Mouse (Mus musculus): ENCODE measurements around the gene Cited4. TPM values are rescaled to one million over a fixed set of nuclear protein-coding genes. Genes with fewer than 3 reads are reported as not detected.

Gene Cited4
- polyA plus RNA-seq, 1 experiment from 2014 or later, result 2.1 TPM

- ATAC-seq (ENCODE audit: borderline replicate concordance, extremely low read depth, low FRiP score, low TSS enrichment), result no peak
- no peak overlapping the region for H3K4me2 ChIP-seq
- no peaks in the 10 kb centered on the region for H3K36me3 ChIP-seq
- H3K4me1 ChIP-seq, result no peaks in the 10 kb centered on the region
- H3K4me3 ChIP-seq, result no peak overlapping the region
- H3K27me3 ChIP-seq, result no peaks in the 10 kb centered on the region
- no peaks in the 10 kb centered on the region for H3K9me3 ChIP-seq
- no peak overlapping the region for H3K9ac ChIP-seq
- H3K27ac ChIP-seq, result no peak overlapping the region
- 35% methylated on average over 10 of the region's 10 CpGs for WGBS
These were observed 15.8 kb downstream of the Cited4 start for GRCm38 (mm10) chr4:120682168-120682567.

DNA sequence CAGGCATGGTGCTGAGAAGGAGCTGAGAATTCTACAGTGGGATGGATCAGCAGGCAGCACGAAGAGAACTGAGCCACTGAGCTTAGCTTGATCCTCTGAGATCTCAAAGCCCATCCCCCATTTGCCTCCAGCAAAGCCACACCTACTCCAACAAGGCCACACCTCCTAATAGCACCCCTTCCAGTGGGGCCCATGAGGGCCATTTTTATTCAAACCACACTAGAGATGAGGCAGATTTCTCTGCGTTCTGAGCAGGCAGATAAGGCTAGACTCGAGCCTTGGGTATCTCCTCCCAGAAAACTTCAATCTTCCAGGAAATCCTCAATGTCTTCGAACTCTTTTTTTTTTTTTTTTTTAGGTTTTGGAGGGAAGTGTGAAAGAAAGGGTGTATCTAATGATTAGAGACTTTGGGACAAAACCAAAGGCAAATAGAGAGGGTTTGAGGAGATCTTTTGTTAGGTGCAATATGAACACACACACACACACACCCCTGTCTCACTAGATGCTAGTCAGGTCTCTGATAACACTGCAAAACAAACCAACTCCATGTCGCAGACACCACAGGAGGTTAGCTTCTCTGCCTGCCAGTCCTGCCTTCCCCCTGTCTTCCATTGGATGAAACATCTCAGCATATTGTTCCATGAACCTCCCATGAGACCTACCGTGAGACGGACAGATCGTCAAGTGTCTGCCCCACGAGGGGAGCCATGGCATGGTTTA, 17.1 kb downstream of the Cited4 start:
- Histone ChIP-seq H3K4me2 (no peak overlapping the region), H3K9ac (no peak overlapping the region), H3K27me3 (no peaks in the 10 kb centered on the region), H3K9me3 (no peaks in the 10 kb centered on the region), H3K4me3 (no peak overlapping the region), H3K27ac (no peak overlapping the region), H3K4me1 (no peaks in the 10 kb centered on the region), H3K36me3 (no peaks in the 10 kb centered on the region)
- WGBS, result 41% methylated on average over 9 of the region's 9 CpGs
- ATAC-seq (ENCODE audit: borderline replicate concordance, extremely low read depth, low FRiP score, low TSS enrichment), result no peak

- no peaks in the 10 kb centered on the region for H3K27me3 ChIP-seq
- H3K9ac ChIP-seq, result no peak overlapping the region
- no peak for ATAC-seq (ENCODE audit: borderline replicate concordance, extremely low read depth, low FRiP score, low TSS enrichment)
- no peak overlapping the region for H3K4me2 ChIP-seq
- H3K9me3 ChIP-seq, result no peaks in the 10 kb centered on the region
- WGBS, result 41% methylated on average over 6 of the region's 6 CpGs
- H3K4me1 ChIP-seq, result no peaks in the 10 kb centered on the region
- H3K36me3 ChIP-seq, result no peaks in the 10 kb centered on the region
- no peak overlapping the region for H3K27ac ChIP-seq
- no peak overlapping the region for H3K4me3 ChIP-seq
These were observed 20.9 kb downstream of the Cited4 start for GRCm38 (mm10) chr4:120687282-120687681.

DNA sequence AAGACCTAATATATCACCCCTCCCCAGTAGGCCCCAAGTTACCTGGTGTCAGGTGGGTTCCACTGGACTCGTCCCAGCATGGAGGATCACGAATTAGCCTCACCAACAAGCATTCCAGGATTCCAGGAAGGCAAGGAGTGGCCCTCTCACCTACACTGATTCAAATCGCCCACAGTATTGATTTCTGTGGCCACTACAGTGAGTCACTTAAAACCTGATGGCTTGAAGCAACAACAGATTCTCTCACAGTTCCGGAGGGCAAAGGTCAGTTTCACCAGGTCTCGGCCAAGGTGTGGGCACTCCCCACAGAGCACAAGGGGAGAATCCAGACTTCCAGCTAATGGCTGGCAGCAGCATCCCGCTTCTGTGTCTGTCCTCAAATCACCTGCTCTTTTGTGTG, 22.9 kb downstream of the Cited4 start:
- H3K9me3 ChIP-seq, result no peaks in the 10 kb centered on the region
- no peaks in the 10 kb centered on the region for H3K36me3 ChIP-seq
- no peak for ATAC-seq (ENCODE audit: borderline replicate concordance, extremely low read depth, low FRiP score, low TSS enrichment)
- H3K4me2 ChIP-seq, result no peak overlapping the region
- H3K27me3 ChIP-seq, result no peaks in the 10 kb centered on the region
- no peak overlapping the region for H3K4me3 ChIP-seq
- no peak overlapping the region for H3K27ac ChIP-seq
- 69% methylated on average over 6 of the region's 6 CpGs for WGBS
- no peaks in the 10 kb centered on the region for H3K4me1 ChIP-seq
- no peak overlapping the region for H3K9ac ChIP-seq

GRCm38 (mm10) chr4:120692717-120693116, 26.3 kb downstream of the Cited4 start:
- WGBS, result 39% methylated on average over 10 of the region's 10 CpGs
- no peaks in the 10 kb centered on the region for H3K36me3 ChIP-seq
- H3K4me1 ChIP-seq, result 0 out of 2 replicates have a peak, but pooled peaks cover under 1% of the 10 kb centered on the region
- H3K9ac ChIP-seq, result no peak overlapping the region
- no peak for ATAC-seq (ENCODE audit: borderline replicate concordance, extremely low read depth, low FRiP score, low TSS enrichment)
- H3K4me3 ChIP-seq, result no peak overlapping the region
- no peaks in the 10 kb centered on the region for H3K9me3 ChIP-seq
- no peak overlapping the region for H3K27ac ChIP-seq
- H3K4me2 ChIP-seq, result no peak overlapping the region
- H3K27me3 ChIP-seq, result peaks cover 4% of the 10 kb centered on the region; the same call in 1 of the 2 replicates

GRCm38 (mm10) chr4:120697353-120697752, 31.0 kb downstream of the Cited4 start:
- whole genome bisulfite sequencing, result 94% methylated on average over 8 of the region's 8 CpGs
- Histone ChIP-seq H3K4me3 (no peak overlapping the region), H3K4me1 (peaks cover 9% of the 10 kb centered on the region; the same call in 1 of the 2 replicates), H3K9ac (no peak overlapping the region), H3K36me3 (no peaks in the 10 kb centered on the region), H3K9me3 (no peaks in the 10 kb centered on the region), H3K4me2 (no peak overlapping the region), H3K27me3 (peaks cover 27% of the 10 kb centered on the region), H3K27ac (no peak overlapping the region)
- no peak for ATAC-seq (ENCODE audit: borderline replicate concordance, extremely low read depth, low FRiP score, low TSS enrichment)

DNA sequence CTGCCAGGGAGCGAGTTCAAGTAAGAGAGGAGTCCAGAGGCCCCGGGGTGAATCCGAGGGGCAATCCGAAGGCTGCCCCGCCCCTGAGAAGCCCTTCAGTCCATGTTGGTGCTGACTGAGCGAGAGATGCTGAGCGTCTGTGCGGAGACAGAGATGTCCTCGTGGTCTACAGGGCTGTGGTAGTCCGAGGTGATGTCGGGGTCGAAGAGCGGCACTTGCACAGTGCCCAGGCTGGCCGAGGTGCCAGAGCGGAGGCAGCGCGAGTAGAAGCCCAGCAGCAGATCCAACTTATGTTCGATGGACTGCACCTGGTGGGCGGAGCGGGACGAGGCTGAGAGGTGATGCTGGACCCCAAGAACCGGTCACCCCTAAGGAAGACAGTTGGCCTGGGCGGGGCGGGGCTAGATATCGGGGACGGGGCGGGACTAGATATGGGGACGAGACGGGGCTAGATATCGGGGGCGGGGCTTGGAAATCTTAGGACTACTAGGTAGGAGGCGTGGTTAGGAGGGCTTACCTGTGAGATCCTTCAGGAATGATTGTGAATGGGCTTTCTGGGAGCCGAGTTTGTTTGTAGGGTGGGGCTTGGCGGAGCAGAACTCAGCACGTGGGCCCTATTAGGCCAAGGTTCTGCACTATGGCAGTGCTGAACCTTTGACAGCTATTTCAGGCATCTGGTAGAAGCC, 31.6 kb downstream of the Cited4 start:
- Histone ChIP-seq H3K4me2 (peak overlapping the region; percentile 46), H3K4me1 (peaks cover 9% of the 10 kb centered on the region; the same call in 1 of the 2 replicates), H3K27ac (no peak overlapping the region), H3K36me3 (no peaks in the 10 kb centered on the region), H3K9ac (no peak overlapping the region), H3K9me3 (no peaks in the 10 kb centered on the region), H3K4me3 (no peak overlapping the region), H3K27me3 (peaks cover 27% of the 10 kb centered on the region)
- 0 out of 2 replicates have a peak, but pooled peaks have one; percentile 24 for ATAC-seq (ENCODE audit: borderline replicate concordance, extremely low read depth, low FRiP score, low TSS enrichment)
- WGBS, result 9% methylated on average over 35 of the region's 35 CpGs

DNA sequence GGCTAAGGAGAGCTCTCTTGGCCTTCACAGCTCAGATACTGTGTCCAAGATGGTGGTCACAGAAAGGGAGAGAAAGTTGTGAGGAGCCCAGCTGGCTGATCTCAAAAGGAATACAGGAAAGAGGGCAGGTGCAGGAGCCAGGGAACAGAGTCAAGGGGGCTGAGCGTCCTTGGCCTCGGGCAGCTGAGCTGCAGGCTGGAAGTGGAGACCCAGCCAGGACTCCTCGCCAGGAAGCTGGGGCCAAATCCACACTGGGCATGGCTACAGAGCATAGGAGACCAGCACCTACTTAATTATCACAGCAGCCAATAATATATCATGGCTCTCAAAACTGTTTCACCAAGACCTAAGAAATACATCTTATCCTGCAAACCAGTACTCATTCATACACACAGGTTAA, 34.8 kb downstream of the Cited4 start:
- Histone ChIP-seq H3K36me3 (no peaks in the 10 kb centered on the region), H3K9me3 (no peaks in the 10 kb centered on the region), H3K4me2 (no peak overlapping the region), H3K27ac (no peak overlapping the region), H3K9ac (no peak overlapping the region), H3K4me1 (peaks cover 9% of the 10 kb centered on the region; the same call in 1 of the 2 replicates), H3K4me3 (no peak overlapping the region), H3K27me3 (peaks cover 27% of the 10 kb centered on the region)
- ATAC-seq (ENCODE audit: borderline replicate concordance, extremely low read depth, low FRiP score, low TSS enrichment), result no peak
- WGBS, result 58% methylated on average over 3 of the region's 3 CpGs

DNA sequence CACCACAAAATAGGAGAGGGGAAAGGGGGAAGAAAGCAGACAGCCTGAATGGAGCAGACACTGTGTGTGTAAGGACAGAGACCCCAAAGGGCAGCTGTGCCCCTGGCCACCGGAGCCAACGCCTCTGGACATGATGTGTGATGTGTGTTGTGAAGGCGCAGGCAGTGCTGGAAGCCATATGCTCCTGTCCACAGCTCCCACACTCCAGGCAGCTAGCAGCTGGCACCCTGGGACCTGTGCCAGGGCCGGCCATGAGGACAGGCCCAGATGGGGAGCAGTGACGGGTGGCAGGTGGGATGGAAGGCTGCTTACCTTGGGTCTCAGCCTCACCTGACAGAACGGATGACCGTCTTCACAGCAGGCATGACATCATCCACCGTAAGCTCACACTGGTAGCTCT, 35.7 kb downstream of the Cited4 start:
- Histone ChIP-seq H3K9me3 (no peaks in the 10 kb centered on the region), H3K4me2 (no peak overlapping the region), H3K36me3 (no peaks in the 10 kb centered on the region), H3K9ac (no peak overlapping the region), H3K4me1 (peaks cover 9% of the 10 kb centered on the region; the same call in 1 of the 2 replicates), H3K4me3 (no peak overlapping the region), H3K27ac (no peak overlapping the region), H3K27me3 (peaks cover 27% of the 10 kb centered on the region)
- WGBS, result 60% methylated on average over 8 of the region's 8 CpGs
- no peak for ATAC-seq (ENCODE audit: borderline replicate concordance, extremely low read depth, low FRiP score, low TSS enrichment)

DNA sequence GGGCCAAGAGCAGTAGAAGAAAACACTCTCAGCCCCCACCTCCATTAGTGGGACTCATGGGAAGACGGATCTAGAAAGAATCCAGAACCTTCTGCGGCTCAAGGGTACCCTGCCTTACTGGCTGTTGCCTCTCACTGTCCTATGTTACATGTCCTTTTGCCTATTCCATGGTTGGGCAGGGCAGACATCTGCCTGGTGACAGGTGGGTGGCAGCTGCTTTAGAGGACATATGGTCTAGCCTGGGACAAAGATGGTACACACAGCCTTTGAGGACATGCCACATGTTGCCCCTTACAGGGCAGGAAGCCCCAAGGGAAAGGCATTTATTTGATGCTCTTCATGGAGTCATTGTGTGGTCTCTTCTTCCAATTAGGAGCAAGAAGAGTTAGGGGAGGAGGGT, 36.1 kb downstream of the Cited4 start:
- Histone ChIP-seq H3K27me3 (peaks cover 23% of the 10 kb centered on the region), H3K36me3 (no peaks in the 10 kb centered on the region), H3K9ac (no peak overlapping the region), H3K9me3 (no peaks in the 10 kb centered on the region), H3K4me1 (peaks cover 9% of the 10 kb centered on the region; the same call in 1 of the 2 replicates), H3K27ac (no peak overlapping the region), H3K4me2 (no peak overlapping the region), H3K4me3 (no peak overlapping the region)
- no peak for ATAC-seq (ENCODE audit: borderline replicate concordance, extremely low read depth, low FRiP score, low TSS enrichment)
- WGBS, result 89% methylated on average over 2 of the region's 2 CpGs

- Histone ChIP-seq H3K9me3 (no peaks in the 10 kb centered on the region), H3K27ac (no peak overlapping the region), H3K4me2 (no peak overlapping the region), H3K9ac (no peak overlapping the region), H3K4me3 (no peak overlapping the region), H3K27me3 (peaks cover 17% of the 10 kb centered on the region), H3K4me1 (peaks cover 8% of the 10 kb centered on the region), H3K36me3 (no peaks in the 10 kb centered on the region)
- 68% methylated on average over 12 of the region's 12 CpGs for WGBS
- ATAC-seq (ENCODE audit: borderline replicate concordance, extremely low read depth, low FRiP score, low TSS enrichment), result no peak
These were observed 45.9 kb downstream of the Cited4 start for GRCm38 (mm10) chr4:120712236-120712635.

- Histone ChIP-seq H3K36me3 (no peaks in the 10 kb centered on the region), H3K27ac (no peak overlapping the region), H3K27me3 (peaks cover 23% of the 10 kb centered on the region), H3K4me2 (no peak overlapping the region), H3K9me3 (no peaks in the 10 kb centered on the region), H3K9ac (no peak overlapping the region), H3K4me1 (peaks cover 8% of the 10 kb centered on the region), H3K4me3 (no peak overlapping the region)
- 85% methylated on average over 6 of the region's 6 CpGs for WGBS
- ATAC-seq (ENCODE audit: borderline replicate concordance, extremely low read depth, low FRiP score, low TSS enrichment), result no peak
These were observed 46.6 kb downstream of the Cited4 start for GRCm38 (mm10) chr4:120713021-120713420.

Data from lung, embryonic 15.5 days (tissue).